Mouse (Mus musculus): Measurements from ENCODE around the gene Hddc2.
"Not testable (repeated sequence)": the region's sequence is repeated elsewhere in the genome, so short reads cannot be mapped to it uniquely, and the experiment has no call there.

Gene Hddc2

DNA sequence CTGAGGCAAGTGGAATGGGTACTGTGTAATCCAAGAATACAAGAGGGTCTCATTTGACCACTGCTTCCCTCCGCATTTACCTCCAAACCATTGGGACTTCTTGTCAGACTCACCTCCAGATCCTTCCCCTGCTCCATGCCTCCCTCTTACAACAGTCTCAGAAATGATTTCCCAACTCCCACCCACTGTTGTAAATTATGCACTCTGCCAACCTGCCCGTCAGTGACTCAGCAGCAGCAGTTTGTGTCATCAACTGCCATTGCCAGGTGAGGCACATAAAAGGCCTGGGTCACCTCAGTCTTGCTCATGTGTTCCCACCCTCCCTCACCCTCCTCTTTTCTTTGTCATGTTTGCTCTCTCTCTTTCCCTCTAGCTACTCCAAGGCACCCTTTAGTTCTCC is 41.0 kb downstream of the Hddc2 start:
- no peak for DNase-seq (ENCODE audit: low spot score)

DNA sequence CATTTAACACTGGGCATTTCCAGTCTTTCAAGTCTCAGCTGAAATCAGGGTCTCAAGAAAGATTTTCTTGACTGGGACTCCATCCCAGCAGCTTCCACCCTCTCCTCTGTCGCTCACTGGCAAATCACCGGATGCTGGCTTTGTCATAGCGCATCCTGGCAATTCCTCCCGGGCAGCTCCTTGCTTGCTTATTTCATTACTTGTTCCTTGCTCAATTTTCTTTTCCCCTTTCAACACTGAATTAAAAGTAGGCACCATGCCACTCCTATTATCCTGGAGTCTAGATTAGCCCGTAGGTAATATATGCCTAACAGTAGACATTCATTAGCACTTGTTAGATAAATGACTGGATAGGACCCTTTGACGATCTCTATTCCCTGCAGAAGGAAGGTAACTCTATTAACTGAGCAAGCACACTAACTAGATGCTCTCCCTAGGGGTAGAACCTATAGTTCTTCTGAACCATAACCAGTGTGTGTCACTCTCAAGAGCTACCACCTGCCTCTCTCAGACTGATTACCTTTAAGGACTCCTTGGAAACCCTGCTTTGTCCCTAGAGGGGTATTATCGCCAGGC is 41.8 kb downstream of the Hddc2 start:
- no peak for DNase-seq (ENCODE audit: low spot score)

DNA sequence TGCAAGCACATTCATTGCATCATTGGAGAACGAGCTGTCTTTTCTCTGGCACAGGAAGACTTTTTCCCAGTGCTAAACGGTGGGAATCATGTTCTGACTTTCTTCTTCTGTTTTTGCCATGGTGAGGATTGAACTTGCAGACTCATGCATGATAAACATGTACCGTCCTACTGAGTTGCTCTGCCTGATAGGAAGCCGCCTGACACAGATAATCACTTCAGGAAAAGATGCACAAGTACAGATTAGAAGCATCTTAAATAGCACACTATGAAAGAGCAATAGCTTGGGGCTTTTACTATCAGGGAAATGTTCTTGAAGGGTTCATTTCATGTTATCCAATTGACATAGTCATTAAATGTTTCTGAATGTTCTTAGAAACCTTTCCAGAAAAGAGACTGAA is 46.6 kb downstream of the Hddc2 start:
- no peak for DNase-seq (ENCODE audit: low spot score)

DNA sequence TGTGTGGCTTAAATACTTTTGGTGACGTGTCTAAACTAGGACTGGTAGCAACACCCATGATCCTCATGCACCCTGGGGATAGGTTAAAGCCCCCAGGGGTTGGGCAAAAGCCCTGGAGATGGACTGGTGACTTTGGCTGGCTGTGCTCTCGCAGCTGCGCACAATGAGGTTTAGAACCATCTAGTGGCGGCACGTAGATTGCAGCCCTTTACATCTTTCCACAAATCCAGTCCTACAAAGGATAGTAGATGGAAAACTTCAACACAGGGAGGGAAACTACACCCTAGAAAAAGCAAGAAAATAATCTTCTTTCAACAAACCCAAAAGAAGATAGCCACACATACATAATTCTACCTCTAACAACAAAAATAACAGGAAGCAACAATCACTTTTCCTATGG is 57.0 kb downstream of the Hddc2 start:
- not testable (repeated sequence) for DNase-seq (ENCODE audit: low spot score)
